Mouse (Mus musculus): ENCODE measurements around the gene Kif12. TPM values are rescaled to one million over a fixed set of nuclear protein-coding genes. Genes with fewer than 3 reads are reported as not detected.

Gene Kif12
- total RNA-seq, 2 experiments from 2014 or later, result not detected

DNA sequence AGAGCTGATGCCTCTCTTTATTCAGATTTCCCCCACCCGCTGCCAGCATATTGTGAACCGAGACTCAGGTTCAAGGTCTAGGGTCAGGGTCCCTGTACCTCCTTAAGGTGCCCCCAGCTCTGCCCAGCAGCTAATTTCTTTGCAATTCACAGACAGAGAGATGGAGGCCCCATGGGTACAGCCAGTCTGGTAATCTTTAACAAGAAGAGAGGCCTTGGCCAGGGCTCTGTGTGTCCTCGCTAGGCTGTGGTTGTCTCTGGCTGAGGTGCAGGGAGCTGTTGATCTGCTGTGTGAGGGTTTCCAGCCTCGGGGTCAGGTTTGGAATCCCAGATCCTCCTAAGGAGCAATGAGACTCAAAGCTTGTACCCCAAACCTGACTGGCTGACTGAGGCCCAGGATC, 6.3 kb downstream of the Kif12 start:
- intact Hi-C loops (cut with DNase I), result no loop called here
- DNase-seq, result no peak

DNA sequence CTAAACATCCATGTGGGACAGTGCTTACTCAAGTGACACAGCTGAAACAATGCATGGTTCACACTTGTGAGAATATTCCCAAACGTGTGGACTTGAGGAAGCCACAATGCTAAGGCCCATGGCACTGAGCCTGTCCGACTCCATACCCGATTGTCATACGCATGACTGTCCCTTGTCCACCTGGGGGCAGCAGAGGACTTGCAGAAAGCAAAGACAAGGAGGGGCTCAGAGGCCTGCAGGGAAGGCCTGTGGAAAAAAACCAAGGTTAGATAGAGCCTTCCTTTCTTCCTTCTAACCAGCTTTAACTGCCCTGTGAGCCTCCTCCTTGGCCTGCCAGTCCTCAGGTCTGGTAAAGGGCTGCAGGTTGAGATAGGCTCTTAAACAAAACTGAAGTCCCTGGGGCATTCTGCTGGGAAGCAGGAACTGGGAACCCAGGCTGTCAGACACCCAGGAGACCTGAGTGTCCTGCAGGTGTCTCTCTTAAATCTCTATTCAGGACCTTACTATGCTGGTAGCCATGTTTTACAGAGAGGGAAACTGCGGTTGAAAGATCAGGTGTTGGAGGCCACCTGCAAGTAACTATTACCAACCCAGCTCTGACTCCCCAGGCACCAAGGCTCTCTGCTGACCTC, 12.9 kb downstream of the Kif12 start:
- intact Hi-C loops (cut with DNase I), result loop anchor here (2.0 to 5.0 kb wide), 2 partner anchors 143 to 160 kb away; no protein-coding TSS in a partner anchor

DNA sequence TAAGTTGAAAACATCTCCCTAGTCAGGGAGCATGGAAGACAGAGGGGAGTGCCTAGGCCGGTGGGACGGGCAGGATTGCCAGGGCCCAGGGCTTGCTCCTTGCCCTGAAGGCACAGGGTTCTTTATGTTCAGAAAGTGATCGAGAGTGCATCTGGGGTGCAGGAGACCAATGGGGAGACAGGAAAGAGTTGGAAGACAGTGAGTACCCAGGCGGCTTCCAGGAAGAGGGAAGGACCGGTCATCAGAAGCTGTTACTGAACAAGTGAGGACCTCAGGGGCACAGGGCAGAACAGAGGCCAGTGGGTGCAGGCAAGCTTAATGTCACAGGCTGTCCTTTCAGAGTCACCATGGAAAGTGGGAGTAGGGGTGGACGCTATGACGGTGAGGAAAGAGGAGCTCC, 13.7 kb downstream of the Kif12 start:
- intact Hi-C loops (cut with DNase I), result loop anchor here (2.0 to 5.0 kb wide), 2 partner anchors 144 to 161 kb away; no protein-coding TSS in a partner anchor
- no peak for DNase-seq

More for the DNA sequence above, 12.9 kb downstream of the Kif12 start:
- peak; percentile 50 to 75 for DNase-seq

DNA sequence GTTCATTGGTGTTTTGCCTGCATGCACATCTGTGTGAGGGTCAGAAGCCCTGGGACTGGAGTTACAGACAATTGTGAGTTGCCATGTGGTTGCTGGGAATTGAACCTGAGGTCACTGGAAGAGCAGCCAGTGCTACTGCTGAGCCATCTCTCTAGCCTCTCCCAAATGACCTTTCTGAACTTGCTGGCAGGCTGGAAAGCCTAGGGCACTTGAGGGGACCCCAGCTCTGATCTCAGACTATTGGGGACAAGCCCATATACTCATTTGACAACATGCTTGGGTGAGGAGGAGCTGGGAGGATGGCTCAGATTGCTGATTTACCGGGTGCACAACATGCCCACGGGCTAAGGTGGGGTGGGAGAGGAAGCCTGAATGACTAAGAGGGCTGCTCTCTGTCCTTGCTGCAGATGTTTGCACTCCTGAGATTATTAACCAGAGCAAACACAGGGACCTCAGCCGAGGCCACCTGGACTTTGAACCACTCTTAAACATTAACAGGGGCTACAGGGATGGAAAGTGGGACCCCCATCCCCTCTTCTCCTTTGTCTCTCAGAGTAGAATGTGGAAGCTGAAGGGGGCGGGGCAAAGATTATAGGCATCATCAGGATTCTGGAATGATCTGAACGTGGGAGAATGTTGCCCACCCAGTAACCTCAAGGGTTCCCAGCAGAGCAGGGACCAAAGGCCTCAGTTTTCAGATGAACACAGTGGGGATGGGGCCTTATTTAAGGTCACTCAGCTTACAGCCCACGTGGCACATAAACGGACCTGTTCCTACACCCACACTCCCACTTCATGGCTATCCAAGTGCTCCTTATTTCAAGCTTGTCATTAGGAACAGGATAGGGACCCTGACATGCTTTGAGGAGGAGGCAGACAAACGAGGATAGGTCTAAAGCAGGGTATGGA, 15.0 kb downstream of the Kif12 start:
- DNase-seq, result no peak
- intact Hi-C loops (cut with DNase I), result loop anchor here (5.0 kb wide), 1 partner anchor 145 kb away; no protein-coding TSS in a partner anchor

DNA sequence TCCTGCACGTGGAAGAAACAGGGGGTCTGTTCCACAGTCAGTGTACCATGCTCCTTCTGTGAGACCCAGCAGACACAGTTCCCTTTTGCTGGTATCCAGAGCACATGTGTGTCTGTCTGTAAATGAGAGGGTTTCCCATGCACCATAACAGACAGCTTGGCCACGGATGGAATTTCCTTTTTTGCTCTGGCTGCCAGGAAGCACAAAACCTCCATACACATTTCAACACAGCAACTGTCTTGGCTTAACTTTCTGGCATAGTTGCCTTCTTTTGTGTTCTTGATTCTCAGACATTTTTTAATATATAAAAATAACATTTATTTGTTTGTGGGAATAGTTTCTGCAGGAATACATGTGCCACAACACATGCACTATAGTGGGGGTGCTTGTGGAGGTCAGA, 16.3 kb downstream of the Kif12 start:
- intact Hi-C loops (cut with DNase I), result loop anchor here (5.0 kb wide), 1 partner anchor 147 kb away; no protein-coding TSS in a partner anchor
- DNase-seq, result no peak

DNA sequence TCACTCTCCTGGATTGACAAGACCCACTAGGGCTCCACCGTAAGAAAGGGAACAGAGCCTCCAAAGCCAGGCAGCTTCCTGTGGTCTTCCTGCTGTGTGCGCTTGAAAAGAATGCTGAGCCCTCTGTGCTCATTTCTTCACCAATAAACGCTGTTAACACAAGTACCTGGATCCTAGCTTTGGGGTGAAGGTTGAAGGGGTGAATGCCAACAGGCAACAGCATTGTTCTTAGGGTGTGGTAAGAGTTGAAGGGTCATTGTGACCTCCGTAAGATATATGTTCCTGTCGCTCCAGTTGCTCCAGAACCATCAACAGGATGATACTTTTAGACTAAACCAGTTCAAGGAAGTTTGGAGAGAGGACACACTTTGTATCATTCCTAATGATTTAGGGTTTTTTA, 17.2 kb downstream of the Kif12 start, which contains the start of gene Ambp:
TSS of gene Ambp (minus strand) at position 101 of the 400 bp plus-strand sequence.
- intact Hi-C loops (cut with DNase I), result loop anchor here (5.0 kb wide), 1 partner anchor 148 kb away; no protein-coding TSS in a partner anchor

DNA sequence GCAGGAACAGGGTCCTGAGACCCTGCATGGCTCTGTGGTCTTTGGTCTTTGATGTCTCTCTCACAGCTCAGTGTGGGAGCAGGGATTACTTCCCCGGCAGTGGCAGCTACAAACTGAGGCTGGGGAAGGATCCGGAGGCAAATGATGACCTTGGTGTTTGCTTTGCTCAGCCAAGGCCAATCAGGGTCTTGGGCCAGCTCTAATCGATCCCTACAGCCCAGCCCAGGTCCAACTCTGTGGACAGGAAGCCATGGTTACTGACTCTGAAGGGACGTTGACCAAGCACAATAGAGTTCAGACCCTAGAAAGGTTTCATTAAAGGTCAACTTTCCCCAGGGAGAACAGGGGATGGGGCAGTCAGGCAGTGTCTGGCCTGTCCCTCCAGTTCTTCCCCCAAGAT, 17.9 kb downstream of the Kif12 start:
- no peak for DNase-seq
- intact Hi-C loops (cut with DNase I), result no loop called here

More for the DNA sequence above, 17.2 kb downstream of the Kif12 start, which contains the start of gene Ambp:
- DNase-seq, result no peak

DNA sequence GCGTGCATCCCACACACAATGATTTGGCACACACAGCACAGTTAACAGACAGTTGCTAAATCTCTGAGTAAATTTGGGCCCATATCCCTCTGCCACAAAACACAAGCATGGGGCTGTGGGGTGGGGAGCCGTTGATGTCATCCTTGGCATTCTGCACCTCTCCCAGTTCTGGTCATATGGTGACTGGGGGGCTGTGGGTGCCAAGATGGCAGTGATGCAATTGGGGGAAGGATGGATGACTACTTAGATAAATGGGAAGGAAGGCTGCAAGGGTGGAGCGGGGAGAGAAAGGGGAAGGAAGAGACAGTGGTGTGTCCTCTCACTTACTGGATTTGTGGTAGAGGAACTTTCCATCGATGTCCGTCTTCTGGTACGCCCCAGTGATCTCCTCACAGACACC, 20.8 kb downstream of the Kif12 start:
- intact Hi-C loops (cut with DNase I), result no loop called here
- no peak for DNase-seq

DNA sequence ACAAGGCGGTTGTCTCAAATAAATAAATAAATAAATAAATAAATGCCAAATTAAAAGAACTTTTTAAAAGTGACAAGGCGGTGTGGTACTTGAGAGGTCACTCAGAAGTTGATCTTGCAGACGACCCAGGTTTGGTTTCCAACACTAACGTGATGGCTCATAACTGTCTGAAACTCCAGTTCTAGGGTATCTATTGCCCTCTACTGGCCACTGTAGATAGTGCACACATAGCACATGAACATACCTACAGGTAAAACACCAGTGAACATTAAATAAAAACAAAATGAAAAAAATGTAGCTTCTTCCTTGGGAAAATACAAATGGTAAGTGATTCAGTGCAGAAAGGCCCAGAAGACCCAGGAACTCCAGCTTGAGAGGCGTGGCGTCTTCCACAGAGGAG, 24.7 kb downstream of the Kif12 start:
- no peak for DNase-seq
- intact Hi-C loops (cut with DNase I), result no loop called here

DNA sequence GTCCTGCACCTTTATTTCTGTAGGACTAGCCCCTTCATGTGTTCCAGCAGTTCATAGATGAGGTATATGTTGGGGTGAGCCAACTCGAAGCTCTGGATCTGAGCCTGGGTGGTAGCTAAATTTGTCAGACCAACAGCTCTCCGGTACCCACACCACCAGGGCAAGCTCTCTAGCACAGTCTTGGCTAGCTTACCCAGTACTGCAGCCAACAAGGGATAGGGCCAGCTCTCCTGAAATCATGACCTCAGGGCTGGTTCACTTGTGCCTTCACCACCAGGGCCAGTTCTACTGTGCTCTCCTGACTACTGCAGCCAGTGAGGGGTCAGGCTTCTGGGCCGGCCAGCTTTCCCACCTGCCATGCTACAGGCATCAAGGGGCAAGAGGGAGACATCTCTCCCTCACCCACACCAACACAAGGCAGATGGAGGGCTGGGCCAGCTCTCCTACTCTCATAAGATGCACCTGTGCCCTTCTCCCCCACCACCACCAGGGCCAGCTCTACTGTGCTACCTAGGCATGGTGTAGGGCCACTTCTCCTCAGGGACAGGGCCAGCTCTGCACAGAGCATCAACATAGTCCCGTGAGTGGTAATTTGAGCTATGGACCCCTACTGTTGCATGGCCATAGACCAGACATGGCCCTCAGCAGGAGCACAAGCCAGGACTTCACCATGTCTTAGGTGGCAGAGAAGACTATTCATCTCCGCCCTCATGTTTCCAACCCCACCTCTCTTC, 41.9 kb downstream of the Kif12 start:
- intact Hi-C loops (cut with DNase I), result no loop called here
- DNase-seq, result peak; percentile 24

DNA sequence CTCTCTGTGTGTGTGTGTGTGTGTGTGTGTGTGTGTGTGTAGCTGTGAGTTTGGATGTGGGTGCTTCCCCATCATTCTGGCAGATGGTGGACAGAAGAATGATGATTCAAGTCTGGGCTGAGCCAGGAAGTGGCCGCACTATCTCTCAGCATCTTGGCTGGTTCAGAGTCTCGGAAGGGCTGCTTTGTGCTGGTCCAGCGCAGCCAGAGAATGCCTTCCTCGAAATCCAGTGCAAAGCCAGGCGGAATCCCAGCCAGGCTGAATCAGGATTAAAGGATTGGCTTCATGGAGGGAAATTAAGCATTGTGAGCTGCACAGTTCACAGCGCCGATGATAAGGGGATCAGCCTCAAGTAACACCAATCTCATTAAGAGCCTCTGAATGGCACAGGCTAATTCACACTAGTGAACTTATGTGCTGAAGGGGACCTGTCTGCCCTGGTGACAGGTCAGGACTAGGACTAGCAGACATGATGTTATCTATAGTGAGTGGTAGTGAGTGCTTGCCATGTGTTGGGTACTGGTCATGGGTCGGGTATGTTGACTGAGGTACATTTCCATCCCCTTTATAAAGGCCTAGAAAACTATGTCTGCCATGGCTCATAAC, 47.0 kb downstream of the Kif12 start:
- intact Hi-C loops (cut with DNase I), result no loop called here

DNA sequence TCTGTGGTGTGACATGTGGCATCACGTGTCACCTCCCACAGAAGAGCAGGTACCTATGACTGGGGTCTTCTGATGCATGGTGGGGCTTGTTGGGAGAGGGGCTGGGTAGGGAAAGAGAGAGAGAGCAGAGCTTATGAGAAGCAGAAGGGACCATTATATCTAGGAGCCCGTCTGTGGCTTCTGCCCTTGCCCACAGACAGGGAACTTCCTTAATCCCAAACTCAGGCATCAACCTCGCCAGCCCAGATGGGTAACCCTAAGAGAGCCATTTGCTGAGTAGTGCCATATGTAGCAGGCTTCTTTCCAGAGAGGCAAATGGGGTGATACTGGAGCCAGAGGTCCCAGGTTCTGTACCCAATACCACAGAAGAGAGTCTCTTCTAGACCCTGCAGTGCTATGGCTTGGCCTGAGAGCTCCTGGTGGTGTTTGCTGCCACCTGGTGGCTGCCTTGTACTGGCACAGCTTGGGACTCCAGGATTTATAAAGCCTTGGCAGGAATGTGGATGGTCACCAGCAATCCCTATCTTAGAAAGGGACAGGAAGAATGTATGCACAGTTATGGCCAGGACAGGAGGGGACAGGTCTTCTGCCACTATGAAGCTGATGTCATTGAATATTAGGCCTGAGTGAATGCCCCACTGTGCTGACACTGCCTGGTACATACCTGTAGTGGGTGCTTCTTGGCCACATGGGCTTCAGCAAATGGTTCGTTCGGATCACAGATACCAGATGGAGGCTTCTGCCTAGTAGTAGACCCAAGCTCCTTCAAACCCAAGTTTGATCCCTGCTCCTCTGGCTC, 53.1 kb downstream of the Kif12 start:
- intact Hi-C loops (cut with DNase I), result loop anchor here (1.0 to 5.0 kb wide), 3 partner anchors 177 to 338 kb away; no protein-coding TSS in a partner anchor

More for the DNA sequence above, 47.0 kb downstream of the Kif12 start:
- no peak for DNase-seq

More for the DNA sequence above, 53.1 kb downstream of the Kif12 start:
- DNase-seq, result peak; percentile 66 to 75

Other genes starting within 250 kb of the Kif12 start
- gene Zfp618, start 206.6 kb downstream of the Kif12 start, total RNA-seq (2021), result under 1 TPM; 0.27 to 0.31 TPM
- under 1 TPM in 1 of 2 experiments, not detected in 1; 0.41 TPM for gene Ambp, start 17.3 kb downstream of the Kif12 start, total RNA-seq (2021)
- gene Col27a1, start 41.9 kb upstream of the Kif12 start, total RNA-seq (2021), result under 1 TPM; 0.61 to 0.64 TPM
- under 1 TPM; 0.36 to 0.44 TPM for gene Orm1, start 172.4 kb upstream of the Kif12 start, total RNA-seq (2021)
- not detected for gene Orm3, start 184.0 kb upstream of the Kif12 start, total RNA-seq (2021)
- under 1 TPM in 1 of 2 experiments, not detected in 1; 0.36 TPM for gene Orm2, start 190.3 kb upstream of the Kif12 start, total RNA-seq (2021)
- gene Akna, start 231.2 kb upstream of the Kif12 start, total RNA-seq (2021), result 1 to 10 TPM; 1.4 to 1.5 TPM

Measured in gastrocnemius, postnatal 36 days (tissue).